Mouse (Mus musculus) urinary bladder, postnatal 36 days (tissue): ENCODE data around the gene Kcne2.
A peak's percentile ranks its signal among the peaks of the same experiment; 100 is the strongest.

Experiments
- DNase-seq, 2 experiments: peaks; one replicate each; pipeline ENCODE4 v3.0.0; 2022; ENCODE audit warnings: low spot score in 2 of 2, mixed read lengths in 1 of 2

The Kcne2 gene

GRCm38 (mm10) chr16:92292101-92292500 is at the start of gene Kcne2:
Kcne2 (plus strand) TSS chr16:92292389.
- DNase-seq, result no peak

GRCm38 (mm10) chr16:92245909-92246308 is 46.3 kb upstream of the Kcne2 start:
- no peak for DNase-seq

GRCm38 (mm10) chr16:92246974-92247373 is 45.2 kb upstream of the Kcne2 start:
- no peak for DNase-seq

- no peak for DNase-seq
Observed at GRCm38 (mm10) chr16:92247700-92248099, 44.5 kb upstream of the Kcne2 start.

- no peak for DNase-seq
Observed at GRCm38 (mm10) chr16:92249681-92250080, 42.5 kb upstream of the Kcne2 start.

GRCm38 (mm10) chr16:92250452-92250851 is 41.7 kb upstream of the Kcne2 start:
- no peak for DNase-seq

GRCm38 (mm10) chr16:92254316-92254715 is 37.9 kb upstream of the Kcne2 start:
- no peak for DNase-seq

- DNase-seq, result peak in 1 of 2 experiments; percentile 6
Observed at GRCm38 (mm10) chr16:92267861-92268260, 24.3 kb upstream of the Kcne2 start.

GRCm38 (mm10) chr16:92274516-92274915 is 17.7 kb upstream of the Kcne2 start:
- no peak for DNase-seq

- peak in 1 of 2 experiments; percentile 71 for DNase-seq
Observed at GRCm38 (mm10) chr16:92275526-92275925, 16.7 kb upstream of the Kcne2 start.

- DNase-seq, result no peak
Observed at GRCm38 (mm10) chr16:92282671-92283070, 9.5 kb upstream of the Kcne2 start.

GRCm38 (mm10) chr16:92285068-92285467 is 7.1 kb upstream of the Kcne2 start:
- DNase-seq, result no peak

- DNase-seq, result peak; percentile 82 to 83
Observed at GRCm38 (mm10) chr16:92286609-92287008, 5.6 kb upstream of the Kcne2 start.

- DNase-seq, result no peak
Observed at GRCm38 (mm10) chr16:92288778-92289177, 3.4 kb upstream of the Kcne2 start.

GRCm38 (mm10) chr16:92290045-92290444 is 2.1 kb upstream of the Kcne2 start:
- no peak for DNase-seq

GRCm38 (mm10) chr16:92294267-92294970 is 2.2 kb downstream of the Kcne2 start:
- no peak for DNase-seq

- no peak for DNase-seq
Observed at GRCm38 (mm10) chr16:92295328-92295727, 3.1 kb downstream of the Kcne2 start.

- DNase-seq, result peak; percentile 89 to 94
Observed at GRCm38 (mm10) chr16:92300649-92301411, 8.6 kb downstream of the Kcne2 start, which contains the start of gene Smim11. Smim11 (plus strand) TSS chr16:92301286.

GRCm38 (mm10) chr16:92301412-92301806 is 9.2 kb downstream of the Kcne2 start:
- DNase-seq, result peak; percentile 14 to 20

- DNase-seq, result no peak
Observed at GRCm38 (mm10) chr16:92301989-92302388, 9.8 kb downstream of the Kcne2 start.

GRCm38 (mm10) chr16:92302506-92302905 is 10.3 kb downstream of the Kcne2 start:
- DNase-seq, result no peak

- DNase-seq, result no peak
Observed at GRCm38 (mm10) chr16:92305519-92305918, 13.3 kb downstream of the Kcne2 start.

GRCm38 (mm10) chr16:92307947-92308346 is 15.8 kb downstream of the Kcne2 start:
- DNase-seq, result no peak
